9 mouse cellular contexts compared by ENCODE assay signal in genomic region chr4:148908214-148908681, GRCm38 (mm10).
DNase-seq lines count a peak whose midpoint lies in the region; ATAC-seq and TF ChIP-seq lines count a peak whose summit lies in the region.
"Had no signal": no experiment of that assay in that cellular context is flagged by ENCODE, and none has a peak within 500 bp of the region (broad histone marks: within the 10 kb centered on the region; RNA-seq: fewer than 3 reads in every experiment).

No protein-coding gene starts in this region.

- no peak for ATAC-seq in heart, embryonic 15.5 days (replicated peaks; ENCODE audit: insufficient number of reproducible peaks, insufficient read depth, low FRiP score, low read depth)
- ATAC-seq in limb, embryonic 11.5 days (ENCODE audit: insufficient number of reproducible peaks, low FRiP score, low TSS enrichment, low read depth) = peak; percentile 74

- peaks cover 3% of the 10 kb centered on the region; the same call in 1 of the 2 replicates for H3K27me3 ChIP-seq in heart, embryonic 15.5 days
- peaks cover 73% of the 10 kb centered on the region for H3K27me3 ChIP-seq in CH12.LX (replicated peaks)
- H3K27me3 ChIP-seq in limb, embryonic 11.5 days (ENCODE audit: control insufficient read depth, insufficient read depth, low read length) = peaks cover 9% of the 10 kb centered on the region

- TF ChIP-seq POLR2A in CH12.LX (IDR thresholded peaks at IDR 0.05; ENCODE audit: low read depth, low read length) = no peak

- WGBS in heart, embryonic 15.5 days = 70% methylated on average over 11 of the region's 11 CpGs
- 6% methylated on average over 11 of the region's 11 CpGs for WGBS in limb, embryonic 11.5 days

- no peak for TF ChIP-seq EP300 in CH12.LX (IDR thresholded peaks at IDR 0.05; ENCODE audit: low read length)

- dilution Hi-C loops in CH12.LX (cut with MboI; ENCODE audit: extremely low pct_ligation_motif_present, extremely low pct_unique_long_range_greater_than_20kb, low sequenced_read_pairs) = no loop called here

- H3K4me1 ChIP-seq in heart, embryonic 15.5 days (replicated peaks) = peaks cover 97% of the 10 kb centered on the region
- H3K4me1 ChIP-seq in CH12.LX (ENCODE audit: control insufficient read depth in 1 of 2, insufficient read depth in 2 of 2) = peaks cover 2 to 9% of the 10 kb centered on the region in 2 experiments; a peak in 3 of 4 replicates
- peaks cover 68% of the 10 kb centered on the region for H3K4me1 ChIP-seq in limb, embryonic 11.5 days (ENCODE audit: control insufficient read depth, insufficient read depth, low read length)
- H3K4me1 ChIP-seq: liver, embryonic 15.5 days had no signal

- H3K4me3 ChIP-seq in heart, embryonic 15.5 days = no peak overlapping the region
- no peak overlapping the region for H3K4me3 ChIP-seq in CH12.LX (replicated peaks in 1 of 3; ENCODE audit: low read depth in 2 of 3, low read length in 2 of 3, poor library complexity in 1 of 3)
- no peak overlapping the region for H3K4me3 ChIP-seq in limb, embryonic 11.5 days (ENCODE audit: low read depth, low read length)
- H3K4me3 ChIP-seq: liver, embryonic 15.5 days had no signal

- H3K9ac ChIP-seq in heart, embryonic 15.5 days = peak overlapping the region; percentile 36; the same call in 1 of the 2 replicates
- H3K9ac ChIP-seq in CH12.LX (ENCODE audit: insufficient read depth, low read depth) = no peak overlapping the region
- H3K9ac ChIP-seq in limb, embryonic 11.5 days (ENCODE audit: low read length) = no peak overlapping the region
- H3K9ac ChIP-seq: liver, embryonic 15.5 days had no signal

- peak; percentile 50 to 63; a peak in 3 of 4 replicates for TF ChIP-seq CTCF in CH12.LX (conservative IDR thresholded peaks at IDR 0.05 in 1 of 2, IDR thresholded peaks at IDR 0.05 in 1 of 2; ENCODE audit: low read depth in 2 of 2, low read length in 2 of 2)

- no peak for DNase-seq in heart, adult 9 months (ENCODE audit: low spot score in 2 of 2)
- peak; percentile 27 for DNase-seq in CH12.LX (ENCODE audit: extremely low read depth)
- peak; percentile 13 for DNase-seq in c-Kit-positive CD71-positive TER-119-positive erythroid progenitor cells, embryonic 14.5 days (ENCODE audit: low spot score)
- DNase-seq in limb, embryonic 11.5 days (ENCODE audit: low spot score) = peak; percentile 83
- DNase-seq in left cerebral cortex, adult 8-10 months (ENCODE audit: low spot score in 2 of 2) = no peak
- DNase-seq in frontal cortex, postnatal 10 days (ENCODE audit: low spot score in 2 of 2) = no peak
- DNase-seq in testis, postnatal 14 days (ENCODE audit: low spot score) = no peak

- no peak overlapping the region for H3K4me2 ChIP-seq in heart, embryonic 15.5 days
- H3K4me2 ChIP-seq in CH12.LX (ENCODE audit: insufficient read depth, low read depth, poor library complexity, severe bottlenecking) = no peak overlapping the region
- H3K4me2 ChIP-seq in limb, embryonic 11.5 days (ENCODE audit: low read depth, severe bottlenecking) = no peak overlapping the region
- H3K4me2 ChIP-seq: liver, embryonic 15.5 days had no signal

- TF ChIP-seq RAD21 in CH12.LX (IDR thresholded peaks at IDR 0.05; ENCODE audit: low read depth, low read length) = peak; percentile 9

- H3K9me3 ChIP-seq in heart, embryonic 15.5 days (replicated peaks) = no peaks in the 10 kb centered on the region
- no peaks in the 10 kb centered on the region for H3K9me3 ChIP-seq in CH12.LX (replicated peaks; ENCODE audit: low read length)
- H3K9me3 ChIP-seq in limb, embryonic 11.5 days (ENCODE audit: control insufficient read depth, low read length) = no peaks in the 10 kb centered on the region
- H3K9me3 ChIP-seq: liver, embryonic 15.5 days had no signal

- peak overlapping the region; percentile 93 for H3K27ac ChIP-seq in heart, embryonic 15.5 days
- H3K27ac ChIP-seq in CH12.LX (ENCODE audit: insufficient read depth, low read depth) = no peak overlapping the region
- peak overlapping the region; percentile 72 for H3K27ac ChIP-seq in limb, embryonic 11.5 days (replicated peaks; ENCODE audit: low read depth, low read length)
- H3K27ac ChIP-seq: liver, embryonic 15.5 days had no signal

- H3K79me2 ChIP-seq in CH12.LX (replicated peaks; ENCODE audit: control insufficient read depth, extremely low read depth, insufficient read depth, poor library complexity, severe bottlenecking) = no peaks in the 10 kb centered on the region

- in situ Hi-C loops in CH12.LX (cut with MboI; ENCODE audit: low pct_ligation_motif_present, low pct_unique_long_range_greater_than_20kb, low sequenced_read_pairs) = no loop called here

- H3K36me3 ChIP-seq in heart, embryonic 15.5 days = no peaks in the 10 kb centered on the region
- H3K36me3 ChIP-seq in CH12.LX (replicated peaks in 1 of 2; ENCODE audit: control insufficient read depth in 1 of 2, insufficient read depth in 1 of 2, low read length in 1 of 2) = no peaks in the 10 kb centered on the region
- no peaks in the 10 kb centered on the region for H3K36me3 ChIP-seq in limb, embryonic 11.5 days (ENCODE audit: control insufficient read depth, insufficient read depth, low read length)
- H3K36me3 ChIP-seq: liver, embryonic 15.5 days had no signal

TF ChIP-seq in CH12.LX, 34 proteins besides CTCF, POLR2A, EP300 and RAD21:
- TF ChIP-seq JUN (IDR thresholded peaks at IDR 0.05; ENCODE audit: insufficient read depth, low read depth, low read length) (no peak), SMC3 (IDR thresholded peaks at IDR 0.05; ENCODE audit: low read depth, low read length) (peak; percentile 42; the same call in 1 of the 2 replicates), PAX5 (IDR thresholded peaks at IDR 0.05; ENCODE audit: low read length) (no peak), USF1 (IDR thresholded peaks at IDR 0.05; ENCODE audit: low read depth, low read length) (no peak)
TF ChIP-seq in CH12.LX: peak in this region for 1.

Comparison
In these comparisons a context has a peak if more than half of its experiments do, and no peak if none do; other contexts are left out.
1. DNase-seq: peak in CH12.LX (single experiment), c-Kit-positive CD71-positive TER-119-positive erythroid progenitor cells, embryonic 14.5 days (single experiment) and limb, embryonic 11.5 days (single experiment); none in heart, adult 9 months (0 of 2), left cerebral cortex, adult 8-10 months (0 of 2), frontal cortex, postnatal 10 days (0 of 2) and testis, postnatal 14 days (single experiment).